Mouse (Mus musculus) hindbrain, embryonic 15.5 days (tissue): ENCODE data around the gene Kank1. TPM values are rescaled to one million over a fixed set of nuclear protein-coding genes. Genes with fewer than 3 reads are reported as not detected.
A peak's percentile ranks its signal among the peaks of the same experiment; 100 is the strongest.

ENCODE experiments used
- ATAC-seq: fragments of 200-750 bp; cut with Nextera tagmentation; 2 replicates; pipeline ENCODE4 v1.8.0; 2017; ENCODE audit warnings: low read depth, moderate number of reproducible peaks, moderate TSS enrichment; ENCODE audit not compliant: low FRiP score
- H3K27ac ChIP-seq: fragments of 300-500 bp; sonication (generic); replicated peaks from 2 replicates; pipeline ENCODE4 v1.5.1; 2015; ENCODE audit warnings: mild to moderate bottlenecking, inconsistent platforms
- H3K27me3 ChIP-seq: fragments of 300-500 bp; sonication (generic); 2 replicates; pipeline ENCODE4 v1.6.1; 2015; ENCODE audit warnings: control low read depth, inconsistent platforms
- H3K36me3 ChIP-seq: fragments of 300-500 bp; sonication (generic); 2 replicates; pipeline ENCODE4 v1.6.1; 2015; ENCODE audit warnings: control low read depth, inconsistent platforms
- H3K4me1 ChIP-seq: fragments of 300-500 bp; sonication (generic); replicated peaks from 2 replicates; pipeline ENCODE4 v1.6.1; 2015; ENCODE audit warnings: control low read depth, inconsistent platforms
- H3K4me2 ChIP-seq: fragments of 300-500 bp; sonication (generic); 2 replicates; pipeline ENCODE4 v1.6.1; 2015; ENCODE audit warnings: moderate library complexity, mild to moderate bottlenecking, inconsistent platforms
- H3K4me3 ChIP-seq: fragments of 300-500 bp; sonication (generic); 2 replicates; pipeline ENCODE4 v1.5.1; 2015; ENCODE audit warnings: mild to moderate bottlenecking, inconsistent platforms
- H3K9ac ChIP-seq: fragments of 300-500 bp; sonication (generic); 2 replicates; pipeline ENCODE4 v1.6.1; 2015; ENCODE audit warnings: inconsistent platforms
- H3K9me3 ChIP-seq: fragments of 300-500 bp; sonication (generic); 2 replicates; pipeline ENCODE4 v1.6.1; 2016; ENCODE audit warnings: control low read depth, inconsistent platforms
- WGBS: fragments of 180-500 bp; shearing (Covaris S2); methylation state at CpG from one replicate; pipeline ENCODE4 v1.1.7; 2015; 5-methylcytosine and 5-hydroxymethylcytosine counted together
- polyA plus RNA-seq: library from polyadenylated mRNA; unstranded; fragments of >200 nt; fragmentation: Nextera tagmentation; extraction: Ambion mirVana; gene quantifications from 2 replicates; pipeline ENCODE4 v1.2.1, GENCODE M21; 2015

Kank1 gene
- polyA plus RNA-seq, 1 experiment from 2014 or later: 10.4 TPM

GRCm38 (mm10) chr19:25230058-25230974 is 6.5 kb upstream of the Kank1 start:
- H3K4me3 ChIP-seq: no peak overlapping the region
- no peak for ATAC-seq
- no peaks in the 10 kb centered on the region for H3K36me3 ChIP-seq
- H3K4me1 ChIP-seq: no peaks in the 10 kb centered on the region
- H3K27me3 ChIP-seq: 0 out of 2 replicates have a peak, but pooled peaks cover 1% of the 10 kb centered on the region
- WGBS: 71% methylated on average over 4 of the region's 4 CpGs
- no peak overlapping the region for H3K4me2 ChIP-seq
- no peak overlapping the region for H3K9ac ChIP-seq
- H3K27ac ChIP-seq: no peak overlapping the region
- no peaks in the 10 kb centered on the region for H3K9me3 ChIP-seq

GRCm38 (mm10) chr19:25230975-25231334 is 5.8 kb upstream of the Kank1 start:
- H3K9me3 ChIP-seq: no peaks in the 10 kb centered on the region
- no peak for ATAC-seq
- 22% methylated on average over 4 of the region's 4 CpGs for WGBS
- H3K27me3 ChIP-seq: 0 out of 2 replicates have a peak, but pooled peaks cover 5% of the 10 kb centered on the region
- H3K4me1 ChIP-seq: no peaks in the 10 kb centered on the region
- no peak overlapping the region for H3K9ac ChIP-seq
- no peak overlapping the region for H3K4me3 ChIP-seq
- no peaks in the 10 kb centered on the region for H3K36me3 ChIP-seq
- no peak overlapping the region for H3K4me2 ChIP-seq
- H3K27ac ChIP-seq: no peak overlapping the region

GRCm38 (mm10) chr19:25232032-25232431 is 4.7 kb upstream of the Kank1 start:
- H3K4me3 ChIP-seq: no peak overlapping the region
- H3K27me3 ChIP-seq: 0 out of 2 replicates have a peak, but pooled peaks cover 5% of the 10 kb centered on the region
- WGBS: 61% methylated on average over 10 of the region's 10 CpGs
- no peak for ATAC-seq
- peaks cover 7% of the 10 kb centered on the region for H3K4me1 ChIP-seq
- no peak overlapping the region for H3K27ac ChIP-seq
- no peaks in the 10 kb centered on the region for H3K36me3 ChIP-seq
- H3K9me3 ChIP-seq: no peaks in the 10 kb centered on the region
- H3K9ac ChIP-seq: no peak overlapping the region
- no peak overlapping the region for H3K4me2 ChIP-seq

GRCm38 (mm10) chr19:25237492-25238040 is 791 bp downstream of the Kank1 start:
- Histone ChIP-seq H3K27me3 (peaks cover 17% of the 10 kb centered on the region; the same call in 1 of the 2 replicates), H3K36me3 (no peaks in the 10 kb centered on the region), H3K27ac (0 out of 2 replicates have a peak overlapping the region, but pooled peaks have one; percentile 63), H3K9ac (peak overlapping the region; percentile 44), H3K4me3 (peak overlapping the region; percentile 80), H3K4me1 (peaks cover 20% of the 10 kb centered on the region), H3K9me3 (no peaks in the 10 kb centered on the region), H3K4me2 (peak overlapping the region; percentile 93)
- WGBS: under 1% methylated on average over 35 of the region's 35 CpGs
- ATAC-seq: no peak

- Histone ChIP-seq H3K4me2 (peak overlapping the region; percentile 93), H3K4me1 (peaks cover 20% of the 10 kb centered on the region), H3K4me3 (peak overlapping the region; percentile 80), H3K27ac (no peak overlapping the region), H3K27me3 (peaks cover 17% of the 10 kb centered on the region; the same call in 1 of the 2 replicates), H3K9me3 (no peaks in the 10 kb centered on the region), H3K9ac (peak overlapping the region; percentile 19; the same call in 1 of the 2 replicates), H3K36me3 (no peaks in the 10 kb centered on the region)
- ATAC-seq: no peak
- WGBS: 5% methylated on average over 13 of the region's 13 CpGs
These were observed 1.3 kb downstream of the Kank1 start for GRCm38 (mm10) chr19:25238121-25238520.

GRCm38 (mm10) chr19:25243566-25243965 is 6.8 kb downstream of the Kank1 start:
- no peaks in the 10 kb centered on the region for H3K4me1 ChIP-seq
- no peak overlapping the region for H3K9ac ChIP-seq
- no peak for ATAC-seq
- H3K27ac ChIP-seq: no peak overlapping the region
- H3K4me2 ChIP-seq: no peak overlapping the region
- no peak overlapping the region for H3K4me3 ChIP-seq
- WGBS: 83% methylated on average over 4 of the region's 4 CpGs
- H3K9me3 ChIP-seq: no peaks in the 10 kb centered on the region
- H3K36me3 ChIP-seq: no peaks in the 10 kb centered on the region
- 0 out of 2 replicates have a peak, but pooled peaks cover 7% of the 10 kb centered on the region for H3K27me3 ChIP-seq

- no peak overlapping the region for H3K4me2 ChIP-seq
- no peak overlapping the region for H3K4me3 ChIP-seq
- peaks cover 7% of the 10 kb centered on the region for H3K4me1 ChIP-seq
- H3K27me3 ChIP-seq: no peaks in the 10 kb centered on the region
- no peaks in the 10 kb centered on the region for H3K36me3 ChIP-seq
- H3K9ac ChIP-seq: no peak overlapping the region
- WGBS: 90% methylated on average over 8 of the region's 8 CpGs
- no peak for ATAC-seq
- no peak overlapping the region for H3K27ac ChIP-seq
- no peaks in the 10 kb centered on the region for H3K9me3 ChIP-seq
These were observed 9.3 kb downstream of the Kank1 start for GRCm38 (mm10) chr19:25246062-25246461.

- H3K4me2 ChIP-seq: no peak overlapping the region
- peaks cover 7% of the 10 kb centered on the region for H3K4me1 ChIP-seq
- no peaks in the 10 kb centered on the region for H3K36me3 ChIP-seq
- no peak overlapping the region for H3K4me3 ChIP-seq
- no peak overlapping the region for H3K9ac ChIP-seq
- no peak overlapping the region for H3K27ac ChIP-seq
- no peak for ATAC-seq
- WGBS: 91% methylated on average over 14 of the region's 14 CpGs
- H3K27me3 ChIP-seq: no peaks in the 10 kb centered on the region
- H3K9me3 ChIP-seq: no peaks in the 10 kb centered on the region
These were observed 11.2 kb downstream of the Kank1 start for GRCm38 (mm10) chr19:25247858-25248552.

GRCm38 (mm10) chr19:25249230-25249629 is 12.5 kb downstream of the Kank1 start:
- H3K4me1 ChIP-seq: peaks cover 7% of the 10 kb centered on the region
- WGBS: 34% methylated on average over 13 of the region's 13 CpGs
- no peaks in the 10 kb centered on the region for H3K27me3 ChIP-seq
- no peak overlapping the region for H3K4me3 ChIP-seq
- no peak overlapping the region for H3K9ac ChIP-seq
- ATAC-seq: no peak
- H3K9me3 ChIP-seq: no peaks in the 10 kb centered on the region
- H3K36me3 ChIP-seq: no peaks in the 10 kb centered on the region
- peak overlapping the region; percentile 15; the same call in 1 of the 2 replicates for H3K4me2 ChIP-seq
- no peak overlapping the region for H3K27ac ChIP-seq

- H3K4me3 ChIP-seq: no peak overlapping the region
- no peaks in the 10 kb centered on the region for H3K9me3 ChIP-seq
- no peaks in the 10 kb centered on the region for H3K36me3 ChIP-seq
- no peak overlapping the region for H3K4me2 ChIP-seq
- no peak for ATAC-seq
- 83% methylated on average over 3 of the region's 3 CpGs for WGBS
- H3K27me3 ChIP-seq: no peaks in the 10 kb centered on the region
- H3K9ac ChIP-seq: no peak overlapping the region
- H3K27ac ChIP-seq: no peak overlapping the region
- peaks cover 7% of the 10 kb centered on the region for H3K4me1 ChIP-seq
These were observed 14.9 kb downstream of the Kank1 start for GRCm38 (mm10) chr19:25251610-25252140.

GRCm38 (mm10) chr19:25253198-25253597 is 16.4 kb downstream of the Kank1 start:
- no peak overlapping the region for H3K27ac ChIP-seq
- no peaks in the 10 kb centered on the region for H3K36me3 ChIP-seq
- no peaks in the 10 kb centered on the region for H3K9me3 ChIP-seq
- no peak overlapping the region for H3K4me3 ChIP-seq
- no peak for ATAC-seq
- H3K9ac ChIP-seq: no peak overlapping the region
- 96% methylated on average over 6 of the region's 6 CpGs for WGBS
- no peak overlapping the region for H3K4me2 ChIP-seq
- H3K27me3 ChIP-seq: no peaks in the 10 kb centered on the region
- H3K4me1 ChIP-seq: peaks cover 7% of the 10 kb centered on the region
